Mouse (Mus musculus) liver, adult (tissue): ENCODE results near the gene Fra10ac1.

Experiments
- GATA4 ChIP-seq: IDR thresholded peaks from 2 replicates; pipeline ENCODE4 v1.6.1; 2014; ENCODE audit warnings: mild to moderate bottlenecking, low read length; ENCODE audit not compliant: insufficient replicate concordance

The Fra10ac1 gene

GRCm38 (mm10) chr19:38186631-38187344, 37.2 kb downstream of the Fra10ac1 start:
- no peak for TF ChIP-seq GATA4

GRCm38 (mm10) chr19:38179675-38180074, 44.3 kb downstream of the Fra10ac1 start:
- TF ChIP-seq GATA4: no peak

- no peak for TF ChIP-seq GATA4
Measured at GRCm38 (mm10) chr19:38164633-38165032, 59.3 kb downstream of the Fra10ac1 start.

GRCm38 (mm10) chr19:38161648-38162354, 62.2 kb downstream of the Fra10ac1 start:
- no peak for TF ChIP-seq GATA4

- no peak for TF ChIP-seq GATA4
Measured at GRCm38 (mm10) chr19:38156243-38156642, 67.7 kb downstream of the Fra10ac1 start.

DNA sequence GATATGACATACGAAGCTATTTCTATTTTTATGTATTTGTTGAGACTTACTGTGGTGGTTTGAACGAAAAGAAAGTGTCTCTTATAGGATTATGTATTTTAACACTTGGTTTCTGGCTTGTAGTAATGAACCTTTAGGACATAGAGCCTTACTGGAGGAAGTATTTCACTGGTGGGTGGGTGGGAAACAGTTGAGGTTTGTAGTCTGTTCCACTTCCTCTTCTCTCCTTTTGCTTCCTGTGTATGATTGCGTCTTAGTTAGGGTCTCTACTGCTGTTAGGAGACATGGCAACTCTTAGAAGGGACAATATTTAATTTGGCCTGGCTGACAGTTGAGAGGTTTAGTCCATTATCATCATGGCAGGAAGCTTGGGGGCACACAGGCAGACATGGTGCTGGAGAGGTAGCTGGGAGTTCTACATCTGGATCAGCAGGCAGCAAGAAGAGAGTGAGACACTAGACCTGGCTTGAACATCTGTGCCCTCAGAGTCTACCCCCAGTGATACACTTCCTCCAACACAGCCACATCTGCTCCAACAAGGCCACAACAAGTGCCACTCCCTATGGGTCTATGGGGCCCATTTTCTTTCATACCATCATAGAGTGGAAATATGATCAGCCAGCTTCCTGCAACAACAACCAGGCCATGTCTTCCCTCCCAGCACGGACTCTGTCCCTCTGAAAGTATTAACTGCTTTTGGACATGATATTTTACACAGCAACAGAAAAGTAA, 80.2 kb downstream of the Fra10ac1 start:
- no peak for TF ChIP-seq GATA4
